Mouse (Mus musculus) thymus, adult 18-20 months (tissue): ENCODE measurements around the gene Map3k7.
A peak's percentile ranks its signal among the peaks of the same experiment; 100 is the strongest.

Source experiments
- DNase-seq, 2 experiments: peaks; one replicate each; pipeline ENCODE4 v3.0.0; 2022; ENCODE audit warnings: mixed read lengths in 2 of 2

Gene Map3k7

GRCm38 (mm10) chr4:31963354-31964193, at the start of gene Map3k7:
Gene Map3k7, plus strand, starts transcription at chr4:31964097.
- peak; percentile 80 to 82 for DNase-seq

DNA sequence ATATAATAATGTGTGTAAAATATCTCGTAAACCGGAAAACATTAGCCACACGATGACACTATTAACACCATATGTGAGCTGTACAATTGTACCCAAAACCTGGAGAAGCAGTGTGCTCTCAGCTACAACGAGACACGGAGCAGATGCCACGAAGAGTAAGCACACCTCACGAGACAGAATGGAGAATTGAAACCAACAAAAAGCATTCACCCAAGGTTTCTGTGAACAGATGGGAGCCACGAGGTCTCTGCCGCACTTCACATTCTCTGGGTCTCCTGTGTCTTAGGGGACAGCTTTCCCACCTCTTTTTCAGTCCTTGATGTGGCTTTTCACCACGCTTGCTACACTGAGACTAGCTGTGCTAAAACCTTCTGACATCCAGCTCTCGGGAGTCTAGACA, 48.8 kb upstream of the Map3k7 start:
- DNase-seq = no peak

- no peak for DNase-seq
Observed at GRCm38 (mm10) chr4:31918717-31919116, 45.2 kb upstream of the Map3k7 start.

DNA sequence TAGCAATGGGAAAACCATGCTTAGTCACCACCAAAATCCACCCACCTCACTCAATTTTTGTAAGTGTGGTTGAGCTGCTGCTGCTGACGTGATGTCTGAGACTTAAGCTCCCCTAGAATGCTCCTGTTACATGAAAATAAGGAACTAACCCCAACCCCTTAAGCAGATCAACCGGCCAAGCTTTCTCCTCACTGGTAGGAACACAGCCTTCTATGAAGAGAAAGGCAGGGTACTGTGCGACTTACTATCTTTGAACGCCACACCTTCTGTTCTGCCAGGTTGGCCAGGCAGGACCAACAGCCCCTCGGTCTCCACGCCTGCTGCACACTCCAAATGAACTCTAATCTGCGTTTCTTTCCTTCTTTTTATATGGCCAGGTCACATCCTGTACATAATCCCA, 41.7 kb upstream of the Map3k7 start:
- no peak for DNase-seq

DNA sequence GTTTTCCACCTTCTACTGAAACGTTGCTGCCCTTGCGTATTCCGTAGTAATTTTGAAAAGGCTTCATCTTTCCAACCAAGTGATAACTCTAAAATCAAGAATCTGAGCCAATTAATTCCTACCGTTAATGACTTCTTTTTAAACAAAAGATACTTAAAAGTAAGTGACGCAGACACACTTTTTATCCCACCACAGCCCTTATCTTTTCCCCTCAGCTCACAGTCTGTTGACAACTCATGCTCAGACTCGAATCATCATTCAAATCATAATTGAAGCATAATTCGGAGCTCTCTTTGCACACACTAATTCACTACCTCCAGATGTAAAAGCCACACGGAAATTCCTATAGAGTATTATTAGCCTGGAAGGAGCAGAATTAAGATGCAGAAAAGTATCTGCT, 40.5 kb upstream of the Map3k7 start:
- no peak for DNase-seq

DNA sequence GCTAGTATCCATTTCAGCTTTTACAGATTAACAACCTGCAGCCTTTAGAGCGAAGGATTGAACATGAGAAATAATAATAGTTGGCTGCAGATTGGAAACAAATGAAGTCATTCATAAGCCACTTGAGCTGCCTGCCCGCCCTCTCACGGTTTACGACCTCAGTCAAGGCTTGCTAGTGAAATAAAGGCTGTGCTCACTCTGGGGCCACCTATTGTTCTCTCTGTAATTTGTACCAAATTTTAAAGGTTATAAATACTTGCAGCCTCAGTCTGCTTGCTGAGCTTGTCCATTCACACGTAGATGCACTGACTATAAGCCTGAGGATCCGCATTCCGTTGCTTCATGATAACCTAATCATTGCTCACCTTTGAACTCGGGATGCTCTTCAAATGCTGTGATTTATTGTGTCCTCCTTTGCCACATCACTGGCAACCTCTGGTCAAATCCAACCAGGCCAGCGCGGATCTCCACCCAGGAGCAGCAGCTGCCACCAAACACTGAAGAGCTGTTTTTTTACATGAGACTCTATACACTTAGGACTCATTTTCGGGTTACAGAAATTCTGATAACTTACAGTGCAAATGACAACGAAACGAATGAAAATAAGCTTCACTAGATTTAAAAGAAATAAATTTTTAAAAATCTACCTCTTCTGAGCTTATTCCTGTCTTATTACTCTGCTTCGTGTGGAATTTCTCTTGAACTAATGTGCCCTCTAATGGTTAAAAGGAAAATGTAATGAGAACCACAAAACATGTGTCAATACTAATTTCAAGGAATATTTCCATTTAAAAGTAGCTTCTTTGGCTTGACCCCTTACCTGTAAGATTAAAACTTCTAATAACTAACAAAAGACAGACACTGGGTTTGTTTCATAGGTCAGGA, 39.4 kb upstream of the Map3k7 start:
- DNase-seq = no peak

DNA sequence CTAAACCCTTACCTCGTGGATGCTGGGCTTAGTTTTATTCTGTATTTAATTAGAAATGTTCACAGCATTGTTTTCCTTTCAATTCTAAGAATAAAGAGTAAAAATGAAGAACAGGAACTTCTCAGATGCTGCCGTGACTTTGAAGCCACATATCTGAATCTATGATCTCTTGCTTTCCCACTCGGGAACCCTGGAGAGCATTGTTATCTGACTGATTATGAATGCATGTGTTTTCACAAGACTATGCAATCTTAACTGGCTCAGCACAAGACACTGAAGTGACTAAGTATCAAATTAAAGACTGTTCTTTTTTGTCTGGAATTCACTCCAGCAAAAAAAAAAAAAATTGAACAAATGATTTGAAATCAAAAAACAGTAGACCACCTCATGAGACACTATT, 30.7 kb upstream of the Map3k7 start:
- no peak for DNase-seq

DNA sequence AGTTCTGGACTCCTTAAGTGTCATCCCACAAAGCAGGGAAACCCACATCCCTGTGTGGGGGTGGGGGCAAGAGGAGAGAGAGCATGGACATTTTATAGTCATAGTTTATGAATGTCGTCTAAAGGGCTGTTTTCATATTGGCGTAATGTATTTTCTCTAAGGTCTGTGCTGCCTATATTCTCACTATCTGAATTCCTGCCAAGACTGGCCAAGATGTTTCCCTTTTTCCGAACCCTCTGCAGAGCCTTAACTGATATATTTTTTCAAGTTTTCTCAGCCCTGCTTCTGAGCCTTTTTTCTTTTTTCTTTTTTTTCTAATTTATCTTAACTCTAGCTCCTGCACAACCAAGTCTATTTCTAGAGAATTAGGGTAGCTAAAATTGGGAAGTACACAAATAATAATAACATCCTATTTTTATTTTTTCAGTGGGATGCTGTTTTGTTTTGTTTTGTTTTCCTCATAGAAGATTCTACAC, 28.0 kb upstream of the Map3k7 start:
- no peak for DNase-seq

GRCm38 (mm10) chr4:31936358-31936757, 27.5 kb upstream of the Map3k7 start:
- DNase-seq = no peak

- DNase-seq = no peak
Observed at GRCm38 (mm10) chr4:31936911-31937375, 27.0 kb upstream of the Map3k7 start.

- no peak for DNase-seq
Observed at GRCm38 (mm10) chr4:31937376-31938281, 26.3 kb upstream of the Map3k7 start.

DNA sequence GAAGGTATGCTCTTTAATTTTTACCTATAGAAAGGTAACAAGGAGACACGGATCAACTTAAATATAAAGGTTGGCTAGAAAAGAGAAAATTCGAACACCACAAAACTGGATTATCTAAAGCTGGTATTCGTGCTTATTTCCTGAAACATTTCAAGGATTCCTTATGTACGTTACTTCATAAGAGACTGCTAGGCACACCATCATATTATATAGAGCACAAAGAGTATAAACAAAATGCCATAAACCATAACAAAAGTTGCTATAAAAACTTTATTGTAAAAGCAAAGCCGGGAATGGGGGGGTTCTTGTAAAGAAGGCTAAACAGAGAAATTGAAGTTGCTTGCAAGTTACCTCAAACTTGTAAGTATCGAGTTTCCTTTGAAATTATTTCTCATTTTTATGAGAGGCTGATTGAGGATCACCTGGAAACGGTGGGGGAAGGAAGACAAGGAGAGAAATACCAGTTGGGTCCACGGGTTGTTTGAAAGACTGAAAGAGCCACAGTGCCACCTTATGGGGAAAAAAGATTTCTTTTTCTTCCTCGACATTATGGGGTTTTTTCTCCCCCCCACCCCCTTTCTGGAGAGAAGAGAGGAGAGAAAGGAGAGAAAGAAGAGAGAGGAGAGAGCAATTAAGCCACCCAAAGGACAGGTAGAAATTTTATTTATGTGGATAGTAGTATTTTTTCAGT, 25.3 kb upstream of the Map3k7 start:
- DNase-seq = no peak

DNA sequence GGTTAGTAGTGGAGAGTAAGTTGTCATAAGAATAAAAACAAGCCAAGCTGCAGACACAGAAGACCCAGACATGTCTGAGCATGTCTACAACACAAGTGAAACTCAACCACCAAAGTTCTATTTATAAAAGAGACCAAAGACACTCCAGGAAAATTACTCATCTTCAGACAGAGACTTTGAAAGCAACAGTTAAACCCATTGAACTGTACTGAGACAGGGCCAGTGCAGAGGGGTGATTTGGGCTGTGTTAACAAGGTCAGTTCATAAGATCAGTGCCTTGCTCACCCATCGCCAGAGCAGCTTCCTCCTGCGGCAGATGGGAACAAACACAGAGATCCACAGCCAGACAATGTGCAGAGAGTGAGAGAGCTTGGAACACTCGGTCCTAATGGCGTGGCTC, 22.3 kb upstream of the Map3k7 start:
- DNase-seq = no peak

- DNase-seq = no peak
Observed at GRCm38 (mm10) chr4:31943045-31943444, 20.9 kb upstream of the Map3k7 start.

DNA sequence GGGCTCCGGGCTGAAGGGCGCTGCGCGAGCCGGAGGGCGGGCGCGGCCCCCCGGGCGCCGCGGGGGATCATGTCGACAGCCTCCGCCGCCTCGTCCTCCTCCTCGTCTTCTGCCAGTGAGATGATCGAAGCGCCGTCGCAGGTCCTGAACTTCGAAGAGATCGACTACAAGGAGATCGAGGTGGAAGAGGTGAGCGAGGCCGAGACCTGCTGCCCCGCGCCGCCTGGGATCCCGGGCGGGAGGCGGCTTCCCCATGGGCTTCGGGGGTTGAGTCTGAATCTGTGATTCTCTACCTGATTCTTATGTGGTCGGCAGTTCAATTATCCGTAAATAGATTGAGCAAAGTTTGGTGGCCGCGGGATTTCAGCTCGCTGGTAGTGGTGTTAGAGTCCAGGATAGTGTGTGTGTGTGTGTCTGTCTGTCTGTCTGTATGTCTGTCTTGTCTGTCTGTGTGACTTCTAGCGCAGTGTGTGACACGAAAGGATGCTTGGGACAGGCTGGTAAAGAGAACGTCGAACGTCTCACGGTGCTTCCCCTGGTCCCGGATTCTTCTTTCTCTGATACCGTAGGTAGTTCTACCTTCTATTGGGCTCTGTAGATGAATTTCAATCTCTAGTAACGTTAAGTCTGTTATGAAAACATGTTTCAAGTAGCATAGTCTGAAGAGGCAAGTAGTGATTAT, 438 bp downstream of the Map3k7 start:
- no peak for DNase-seq

DNA sequence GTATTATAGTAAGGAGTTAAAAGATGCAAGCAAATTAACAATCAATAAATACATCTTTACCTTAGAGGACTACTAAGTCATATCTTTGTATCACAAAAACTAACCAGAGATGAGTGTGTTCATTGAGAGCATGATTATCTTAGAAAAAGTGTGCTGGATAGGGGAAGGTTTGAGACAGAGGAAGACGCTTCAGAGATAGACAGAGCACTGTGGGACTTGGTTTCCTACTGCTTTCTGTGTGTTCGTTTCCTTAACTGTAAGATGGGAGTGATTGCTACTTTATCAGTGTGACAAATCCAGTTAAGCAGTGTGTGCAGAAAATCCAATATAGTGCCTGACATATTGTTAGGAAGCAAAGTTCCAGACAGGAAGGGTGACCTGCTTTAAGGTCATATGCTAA, 1.3 kb downstream of the Map3k7 start:
- no peak for DNase-seq

DNA sequence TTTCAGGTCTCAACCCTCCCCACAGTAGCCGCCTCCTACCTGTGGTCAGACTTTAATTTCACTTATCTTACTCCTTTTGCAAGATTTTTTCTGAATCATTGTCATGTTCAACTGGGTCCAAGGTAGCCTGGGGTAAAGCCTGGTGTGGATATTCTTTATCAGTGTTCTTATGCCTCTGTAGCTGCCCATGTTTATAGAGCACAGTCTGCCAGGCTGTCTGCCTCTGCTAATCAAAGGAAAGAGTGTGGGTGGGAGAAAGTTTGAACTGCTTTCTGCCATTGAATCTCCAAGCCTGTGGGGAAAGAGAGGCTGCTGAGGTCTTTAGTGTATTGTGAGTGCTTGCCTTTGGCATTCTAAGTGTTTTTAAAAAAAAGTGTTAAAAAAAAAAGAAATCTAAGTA, 7.5 kb downstream of the Map3k7 start:
- no peak for DNase-seq

GRCm38 (mm10) chr4:31972181-31972580, 8.3 kb downstream of the Map3k7 start:
- DNase-seq = no peak

DNA sequence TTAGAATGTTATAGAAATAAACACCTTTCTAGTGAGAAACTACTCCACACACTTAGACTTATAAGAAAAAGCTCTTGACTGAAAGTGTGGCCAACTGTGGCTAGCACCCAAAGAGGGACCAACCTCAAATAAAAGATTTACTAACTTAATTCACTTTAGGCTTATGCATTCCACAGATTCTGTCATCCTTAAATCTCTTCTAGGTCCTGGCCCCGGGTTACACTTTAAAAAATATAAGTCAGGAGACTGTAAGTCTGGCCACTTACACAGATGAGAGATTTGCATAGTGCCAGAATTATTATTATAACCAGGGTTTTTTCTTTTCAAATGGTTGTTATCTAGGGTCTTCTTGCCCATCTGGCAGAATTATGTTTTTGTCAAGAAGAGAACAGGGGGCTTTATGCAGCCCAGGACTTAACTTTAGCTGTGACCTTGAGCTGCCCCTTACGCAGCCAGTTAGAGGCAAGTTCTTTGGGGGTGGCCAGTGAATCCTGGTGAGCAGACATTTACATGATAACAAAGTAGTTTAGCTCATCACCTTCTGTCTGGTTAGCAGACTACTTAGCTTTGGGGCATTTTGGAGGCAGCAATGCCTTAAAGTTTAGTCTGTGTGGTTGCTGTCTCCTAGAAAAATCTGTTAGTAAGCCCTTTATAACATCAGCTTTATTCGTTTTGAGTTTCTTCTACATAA, 11.5 kb downstream of the Map3k7 start:
- no peak for DNase-seq

- DNase-seq = no peak
Observed at GRCm38 (mm10) chr4:31981863-31982262, 18.0 kb downstream of the Map3k7 start.

DNA sequence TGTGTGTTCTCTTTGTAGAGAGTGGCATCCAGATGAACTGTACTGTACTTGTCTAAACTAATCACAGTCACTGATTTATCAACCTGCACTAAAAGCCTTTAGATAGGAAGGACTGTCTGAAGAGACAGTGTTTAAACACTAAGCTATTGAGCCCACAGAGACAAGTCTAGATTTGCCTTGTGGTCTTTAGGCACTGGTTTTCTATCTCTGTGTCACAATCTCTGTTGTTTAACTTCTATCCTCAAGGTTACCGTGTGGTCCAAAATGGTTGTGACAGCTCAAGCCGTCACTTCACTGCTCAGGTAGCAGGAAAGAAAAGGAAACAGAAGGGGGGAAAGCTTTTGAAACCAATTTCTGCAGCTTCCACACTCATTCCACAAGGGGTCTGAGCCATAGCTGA, 29.5 kb downstream of the Map3k7 start:
- no peak for DNase-seq
